Mouse (Mus musculus): ENCODE data around the gene Lmo7. TPM values are rescaled to one million over a fixed set of nuclear protein-coding genes. Genes with fewer than 3 reads are reported as not detected.

The Lmo7 gene
- polyA plus RNA-seq, 1 experiment from 2014 or later = 3.6 TPM

DNA sequence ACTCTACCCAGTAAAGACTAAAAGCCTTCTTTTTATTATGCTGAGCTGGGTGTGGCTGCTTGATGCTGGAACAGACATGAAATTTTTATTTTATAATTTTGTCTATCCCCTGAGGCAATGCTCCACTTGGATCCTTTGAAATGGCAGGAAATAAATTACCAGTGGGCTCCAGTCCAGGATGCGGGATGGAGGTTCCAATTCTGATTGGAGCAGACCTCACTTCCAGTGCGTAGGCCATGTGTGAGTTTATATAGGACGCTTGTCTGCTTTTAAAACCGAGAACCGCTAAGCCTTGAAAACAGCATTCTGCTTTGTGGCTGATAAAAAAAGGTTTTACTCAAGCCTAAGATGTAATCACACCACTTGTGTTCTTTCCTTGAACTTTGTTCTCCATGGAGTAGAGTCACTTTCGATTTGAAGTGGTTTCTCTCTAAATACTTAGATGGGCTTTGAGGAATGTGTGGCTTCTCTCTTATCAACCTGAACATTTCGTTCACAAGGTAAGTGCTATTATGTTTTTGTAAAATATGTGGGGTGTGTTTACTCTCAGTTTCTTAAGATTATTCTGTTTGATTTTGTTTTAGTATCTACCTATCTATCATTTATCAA, 108.6 kb downstream of the Lmo7 start:
- H3K27ac ChIP-seq (ENCODE audit: low read length) = no peak overlapping the region
- no peak overlapping the region for H3K9ac ChIP-seq (ENCODE audit: low read depth, low read length)
- WGBS (ENCODE audit: insufficient replicate concordance) = 62% methylated on average over 7 of the region's 7 CpGs
- no peaks in the 10 kb centered on the region for H3K36me3 ChIP-seq (ENCODE audit: control insufficient read depth, insufficient read depth)
- H3K9me3 ChIP-seq (replicated peaks; ENCODE audit: control insufficient read depth, low read length) = no peaks in the 10 kb centered on the region
- H3K4me1 ChIP-seq (ENCODE audit: control insufficient read depth, low read depth, low read length) = peaks cover 4% of the 10 kb centered on the region
- no peak for ATAC-seq (ENCODE audit: low read depth)
- no peaks in the 10 kb centered on the region for H3K27me3 ChIP-seq (ENCODE audit: control insufficient read depth, insufficient read depth, low read depth, low read length)
- H3K4me2 ChIP-seq (ENCODE audit: low read depth, low read length) = no peak overlapping the region
- no peak overlapping the region for H3K4me3 ChIP-seq (ENCODE audit: low read depth, low read length)

DNA sequence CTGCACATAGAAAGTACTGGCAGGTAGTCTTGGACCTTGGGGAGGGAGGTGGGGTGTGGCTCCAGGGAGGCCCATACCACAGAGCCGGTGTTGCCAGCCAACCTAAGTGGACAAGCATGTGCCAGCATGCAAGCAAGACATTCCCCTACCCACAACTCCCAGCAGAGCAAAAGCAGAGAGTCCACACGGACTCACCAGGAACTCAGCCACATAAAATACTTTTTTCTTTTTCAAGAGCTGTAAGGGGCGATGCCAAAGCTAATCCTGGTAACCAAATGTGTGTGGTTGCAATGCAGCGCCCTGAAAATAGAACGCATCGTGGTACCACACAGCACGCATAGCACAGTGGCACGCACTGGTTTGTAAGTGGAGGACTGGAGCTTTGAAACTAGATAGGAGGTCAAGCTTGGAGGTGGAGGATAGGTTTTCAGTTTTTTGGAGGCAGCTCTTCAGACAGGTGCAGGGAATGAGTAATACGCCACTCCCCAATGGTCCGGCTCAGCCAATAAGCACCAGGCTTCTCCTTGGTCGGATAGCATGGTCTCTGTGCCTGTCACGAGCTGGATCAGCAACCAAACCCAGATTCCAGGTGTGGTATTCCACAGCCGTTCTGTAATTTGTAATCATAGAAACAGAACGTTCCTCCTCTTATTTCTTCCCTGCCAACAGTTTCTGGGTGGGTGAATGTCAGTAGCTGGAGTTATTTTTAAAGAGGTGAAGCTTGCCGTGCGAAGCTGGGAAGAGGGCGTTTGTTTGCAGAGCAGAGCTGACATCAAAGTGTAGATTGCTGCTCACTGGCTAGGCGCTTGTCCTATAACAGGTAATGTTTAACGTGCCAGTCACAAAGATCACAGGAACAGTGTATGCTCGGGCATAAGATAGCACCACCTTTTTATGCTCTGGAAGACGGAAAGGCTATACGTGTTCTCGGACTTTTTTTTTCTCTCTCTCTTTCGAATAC, 110.3 kb downstream of the Lmo7 start:
- H3K27ac ChIP-seq (ENCODE audit: low read length) = peak overlapping the region; percentile 70
- H3K4me3 ChIP-seq (ENCODE audit: low read depth, low read length) = peak overlapping the region; percentile 39
- H3K9me3 ChIP-seq (replicated peaks; ENCODE audit: control insufficient read depth, low read length) = no peaks in the 10 kb centered on the region
- ATAC-seq (ENCODE audit: low read depth) = peak; percentile 88
- peaks cover 4% of the 10 kb centered on the region for H3K4me1 ChIP-seq (ENCODE audit: control insufficient read depth, low read depth, low read length)
- H3K4me2 ChIP-seq (ENCODE audit: low read depth, low read length) = peak overlapping the region; percentile 24
- H3K27me3 ChIP-seq (ENCODE audit: control insufficient read depth, insufficient read depth, low read depth, low read length) = no peaks in the 10 kb centered on the region
- H3K36me3 ChIP-seq (ENCODE audit: control insufficient read depth, insufficient read depth) = no peaks in the 10 kb centered on the region
- 62% methylated on average over 24 of the region's 24 CpGs for WGBS (ENCODE audit: insufficient replicate concordance)
- H3K9ac ChIP-seq (ENCODE audit: low read depth, low read length) = no peak overlapping the region

DNA sequence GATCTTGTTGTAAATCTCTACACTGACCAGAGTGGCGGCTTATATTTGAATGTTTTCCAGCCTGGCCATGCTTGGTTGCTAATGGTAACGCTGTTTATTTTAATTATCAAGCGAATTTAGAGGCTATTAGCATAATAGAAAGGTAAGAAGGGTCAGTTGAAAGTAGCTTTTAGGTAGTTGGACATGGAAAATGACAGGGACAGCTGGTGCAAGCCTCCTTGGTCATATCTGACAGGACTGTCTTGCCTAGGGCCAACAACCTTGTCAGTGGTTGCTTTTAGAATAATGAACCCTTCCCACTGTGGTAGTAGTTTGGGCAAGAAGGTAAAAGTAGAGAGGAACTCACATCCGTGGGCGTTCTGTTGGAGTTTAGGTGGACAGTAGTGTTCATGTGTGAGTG, 111.5 kb downstream of the Lmo7 start:
- no peaks in the 10 kb centered on the region for H3K9me3 ChIP-seq (replicated peaks; ENCODE audit: control insufficient read depth, low read length)
- H3K9ac ChIP-seq (ENCODE audit: low read depth, low read length) = no peak overlapping the region
- 49% methylated on average over 5 of the region's 5 CpGs for WGBS (ENCODE audit: insufficient replicate concordance)
- no peaks in the 10 kb centered on the region for H3K27me3 ChIP-seq (ENCODE audit: control insufficient read depth, insufficient read depth, low read depth, low read length)
- H3K27ac ChIP-seq (ENCODE audit: low read length) = no peak overlapping the region
- H3K4me1 ChIP-seq (ENCODE audit: control insufficient read depth, low read depth, low read length) = peaks cover 8% of the 10 kb centered on the region
- ATAC-seq (ENCODE audit: low read depth) = no peak
- H3K4me2 ChIP-seq (ENCODE audit: low read depth, low read length) = peak overlapping the region; percentile 38
- no peaks in the 10 kb centered on the region for H3K36me3 ChIP-seq (ENCODE audit: control insufficient read depth, insufficient read depth)
- H3K4me3 ChIP-seq (ENCODE audit: low read depth, low read length) = peak overlapping the region; percentile 37

DNA sequence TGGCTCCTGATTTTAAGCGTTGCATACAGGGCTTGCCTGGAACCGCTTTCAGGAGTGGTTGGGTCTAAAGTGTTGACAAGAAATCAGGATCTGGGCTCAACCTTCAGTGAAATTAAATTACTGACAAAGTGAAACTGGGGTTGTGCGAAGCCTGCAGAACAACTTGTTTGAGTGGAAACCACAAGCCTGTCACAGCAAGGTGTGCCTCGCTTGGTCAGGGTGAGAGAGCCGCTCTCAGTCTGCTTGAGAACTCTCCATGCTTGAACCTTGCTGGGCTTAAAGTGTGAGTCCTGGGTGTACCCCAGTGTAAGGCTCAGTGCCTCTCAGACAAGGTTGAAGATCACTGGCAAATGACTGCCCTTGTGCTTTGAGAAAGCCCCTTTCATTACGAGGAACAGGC, 112.8 kb downstream of the Lmo7 start:
- Histone ChIP-seq H3K4me3 (ENCODE audit: low read depth, low read length) (peak overlapping the region; percentile 20), H3K9me3 (replicated peaks; ENCODE audit: control insufficient read depth, low read length) (no peaks in the 10 kb centered on the region), H3K9ac (ENCODE audit: low read depth, low read length) (no peak overlapping the region), H3K27ac (ENCODE audit: low read length) (no peak overlapping the region), H3K4me1 (ENCODE audit: control insufficient read depth, low read depth, low read length) (peaks cover 11% of the 10 kb centered on the region), H3K4me2 (ENCODE audit: low read depth, low read length) (peak overlapping the region; percentile 38), H3K36me3 (ENCODE audit: control insufficient read depth, insufficient read depth) (no peaks in the 10 kb centered on the region), H3K27me3 (ENCODE audit: control insufficient read depth, insufficient read depth, low read depth, low read length) (no peaks in the 10 kb centered on the region)
- WGBS (ENCODE audit: insufficient replicate concordance) = 50% methylated on average over 6 of the region's 6 CpGs
- no peak for ATAC-seq (ENCODE audit: low read depth)

DNA sequence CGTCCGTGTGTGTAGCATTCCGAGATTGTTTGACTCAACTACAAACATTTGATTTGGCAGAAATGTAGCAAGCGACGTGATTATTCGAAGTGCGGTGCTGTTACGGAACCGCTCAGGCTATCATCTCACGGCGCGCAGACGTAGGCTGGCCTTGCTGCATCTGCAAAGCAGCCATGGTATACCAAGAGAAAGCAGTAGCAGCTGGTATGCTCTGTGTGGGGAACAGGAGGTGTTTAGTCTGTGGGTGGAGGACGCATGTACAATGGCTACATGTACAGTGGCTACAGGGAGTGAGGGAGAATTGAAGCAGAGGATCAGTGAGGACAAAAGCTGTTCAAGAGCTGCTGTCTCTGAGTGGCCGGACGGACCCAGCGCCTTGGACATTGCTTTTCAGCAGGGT, 113.7 kb downstream of the Lmo7 start:
- Histone ChIP-seq H3K9me3 (replicated peaks; ENCODE audit: control insufficient read depth, low read length) (no peaks in the 10 kb centered on the region), H3K4me3 (ENCODE audit: low read depth, low read length) (no peak overlapping the region), H3K36me3 (ENCODE audit: control insufficient read depth, insufficient read depth) (no peaks in the 10 kb centered on the region), H3K27ac (ENCODE audit: low read length) (no peak overlapping the region), H3K4me2 (ENCODE audit: low read depth, low read length) (no peak overlapping the region; the same call in 1 of the 2 replicates), H3K9ac (ENCODE audit: low read depth, low read length) (no peak overlapping the region), H3K27me3 (ENCODE audit: control insufficient read depth, insufficient read depth, low read depth, low read length) (no peaks in the 10 kb centered on the region), H3K4me1 (ENCODE audit: control insufficient read depth, low read depth, low read length) (peaks cover 11% of the 10 kb centered on the region)
- ATAC-seq (ENCODE audit: low read depth) = no peak
- 77% methylated on average over 17 of the region's 17 CpGs for WGBS (ENCODE audit: insufficient replicate concordance)

DNA sequence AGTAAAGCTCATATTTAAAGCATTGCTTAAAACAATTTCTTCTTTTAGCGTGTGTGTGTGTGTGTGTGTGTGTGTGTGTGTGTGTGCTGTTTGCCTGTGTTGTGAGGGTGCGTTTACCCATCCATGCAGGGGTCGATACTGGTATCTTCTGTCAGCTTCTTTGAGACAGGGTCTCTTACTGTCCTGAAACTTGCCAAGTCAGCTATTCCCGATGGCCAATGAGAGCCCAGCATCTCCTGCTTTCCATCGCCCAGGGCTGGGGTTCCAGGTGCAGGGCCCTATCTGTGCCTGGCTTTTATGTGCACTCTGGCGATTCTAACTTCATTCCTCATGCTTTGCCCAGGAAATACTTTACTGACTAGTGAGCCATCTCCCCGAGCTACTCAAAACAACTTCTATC, 114.7 kb downstream of the Lmo7 start:
- no peak overlapping the region for H3K27ac ChIP-seq (ENCODE audit: low read length)
- 68% methylated on average over 7 of the region's 7 CpGs for WGBS (ENCODE audit: insufficient replicate concordance)
- no peak overlapping the region for H3K4me3 ChIP-seq (ENCODE audit: low read depth, low read length)
- no peak overlapping the region for H3K9ac ChIP-seq (ENCODE audit: low read depth, low read length)
- H3K9me3 ChIP-seq (replicated peaks; ENCODE audit: control insufficient read depth, low read length) = no peaks in the 10 kb centered on the region
- H3K27me3 ChIP-seq (ENCODE audit: control insufficient read depth, insufficient read depth, low read depth, low read length) = no peaks in the 10 kb centered on the region
- no peak overlapping the region for H3K4me2 ChIP-seq (ENCODE audit: low read depth, low read length)
- no peaks in the 10 kb centered on the region for H3K36me3 ChIP-seq (ENCODE audit: control insufficient read depth, insufficient read depth)
- H3K4me1 ChIP-seq (ENCODE audit: control insufficient read depth, low read depth, low read length) = peaks cover 11% of the 10 kb centered on the region
- ATAC-seq (ENCODE audit: low read depth) = no peak

DNA sequence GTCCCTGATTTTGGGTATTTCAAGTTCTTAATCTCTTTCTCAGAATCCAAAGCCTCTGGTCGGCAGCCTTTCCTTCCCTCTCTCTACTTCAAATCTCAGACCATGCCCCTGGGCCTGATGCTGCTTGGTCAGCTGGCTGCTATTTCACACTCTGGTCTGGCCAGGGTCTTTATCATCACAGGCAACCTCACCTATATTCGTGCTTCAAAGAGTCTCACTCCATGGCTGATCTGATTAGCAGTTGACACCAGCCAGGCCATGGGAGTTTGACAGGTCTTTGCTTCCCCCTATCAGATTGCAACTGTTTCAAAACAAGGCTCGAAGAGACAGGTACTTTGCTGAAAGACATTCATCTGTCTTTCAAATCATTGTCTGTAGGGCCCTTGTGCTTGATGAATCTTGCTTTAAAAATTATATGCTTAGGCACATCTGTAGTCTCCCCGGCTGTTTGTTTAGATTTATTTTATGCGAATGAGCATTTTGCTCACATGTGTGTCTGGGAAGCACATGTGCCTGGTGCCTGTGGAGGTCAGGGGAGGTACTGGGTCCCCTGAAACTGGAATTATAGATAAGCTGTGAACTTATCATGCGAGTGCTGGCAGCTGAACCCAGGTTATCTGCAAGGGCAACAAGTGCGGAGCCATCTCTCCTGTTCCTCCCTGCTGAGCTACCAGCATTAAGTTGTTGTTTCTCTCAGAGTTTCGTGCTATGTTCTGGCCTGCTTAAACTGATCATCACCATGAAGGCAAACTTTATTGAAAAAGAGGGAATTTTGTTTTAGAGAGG, 116.5 kb downstream of the Lmo7 start:
- 36% methylated on average over 8 of the region's 8 CpGs for WGBS (ENCODE audit: insufficient replicate concordance)
- H3K36me3 ChIP-seq (ENCODE audit: control insufficient read depth, insufficient read depth) = no peaks in the 10 kb centered on the region
- H3K9me3 ChIP-seq (replicated peaks; ENCODE audit: control insufficient read depth, low read length) = no peaks in the 10 kb centered on the region
- H3K4me2 ChIP-seq (ENCODE audit: low read depth, low read length) = peak overlapping the region; percentile 7; the same call in 1 of the 2 replicates
- H3K4me3 ChIP-seq (ENCODE audit: low read depth, low read length) = no peak overlapping the region
- peaks cover 7% of the 10 kb centered on the region for H3K4me1 ChIP-seq (ENCODE audit: control insufficient read depth, low read depth, low read length)
- H3K27me3 ChIP-seq (ENCODE audit: control insufficient read depth, insufficient read depth, low read depth, low read length) = no peaks in the 10 kb centered on the region
- ATAC-seq (ENCODE audit: low read depth) = peak; percentile 85
- 0 out of 2 replicates have a peak overlapping the region, but pooled peaks have one; percentile 19 for H3K27ac ChIP-seq (ENCODE audit: low read length)
- H3K9ac ChIP-seq (ENCODE audit: low read depth, low read length) = no peak overlapping the region

DNA sequence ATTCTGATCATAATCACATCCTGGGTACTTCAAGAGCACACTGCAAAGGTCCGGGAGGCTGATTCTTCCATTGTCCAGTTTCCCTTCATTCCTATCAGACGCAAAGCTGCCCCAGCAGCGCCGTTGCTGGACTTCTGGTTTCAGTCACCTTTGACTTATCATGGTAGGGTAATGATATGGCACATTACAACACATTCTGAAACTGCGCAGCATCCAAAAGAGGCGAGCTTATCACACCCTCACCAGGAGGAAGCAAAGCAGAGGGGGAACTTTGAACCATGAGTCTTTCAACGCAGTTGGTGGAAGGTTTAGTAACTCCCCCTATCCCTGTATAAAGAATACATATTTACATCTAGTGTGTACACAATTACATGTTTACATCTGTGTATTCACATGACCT, 117.8 kb downstream of the Lmo7 start:
- Histone ChIP-seq H3K4me3 (ENCODE audit: low read depth, low read length) (no peak overlapping the region), H3K27me3 (ENCODE audit: control insufficient read depth, insufficient read depth, low read depth, low read length) (no peaks in the 10 kb centered on the region), H3K9ac (ENCODE audit: low read depth, low read length) (no peak overlapping the region), H3K9me3 (replicated peaks; ENCODE audit: control insufficient read depth, low read length) (no peaks in the 10 kb centered on the region), H3K27ac (ENCODE audit: low read length) (no peak overlapping the region), H3K4me2 (ENCODE audit: low read depth, low read length) (no peak overlapping the region), H3K36me3 (ENCODE audit: control insufficient read depth, insufficient read depth) (no peaks in the 10 kb centered on the region), H3K4me1 (ENCODE audit: control insufficient read depth, low read depth, low read length) (peaks cover 7% of the 10 kb centered on the region)
- 31% methylated on average over 7 of the region's 7 CpGs for WGBS (ENCODE audit: insufficient replicate concordance)
- ATAC-seq (ENCODE audit: low read depth) = peak; percentile 74

Data from liver, embryonic 16.5 days (tissue).